Mouse (Mus musculus) embryo, embryonic 11 days (tissue): ENCODE results near the gene Foxr2.
A peak's percentile ranks its signal among the peaks of the same experiment; 100 is the strongest.

ENCODE experiments used
- DNase-seq: peaks from one replicate; pipeline ENCODE4 v3.0.0-alpha.2; 2015

Foxr2 gene

GRCm38 (mm10) chrX:153118486-153118885 lies at the start of gene Foxr2:
Foxr2 (plus strand) TSS chrX:153118786.
- no peak for DNase-seq

- DNase-seq, result no peak
Measured at GRCm38 (mm10) chrX:153119013-153119412, 427 bp downstream of the Foxr2 start.

GRCm38 (mm10) chrX:153139734-153140515 lies 21.3 kb downstream of the Foxr2 start, which contains the start of gene Rragb:
Rragb (plus strand) TSS chrX:153139981.
- DNase-seq, result peak; percentile 87

- no peak for DNase-seq
Measured at GRCm38 (mm10) chrX:153142656-153143055, 24.1 kb downstream of the Foxr2 start.

- no peak for DNase-seq
Measured at GRCm38 (mm10) chrX:153151766-153152165, 33.2 kb downstream of the Foxr2 start.

- DNase-seq, result peak; percentile 23
Measured at GRCm38 (mm10) chrX:153155322-153155721, 36.7 kb downstream of the Foxr2 start.

- peak; percentile 34 for DNase-seq
Measured at GRCm38 (mm10) chrX:153174786-153175185, 56.2 kb downstream of the Foxr2 start.

GRCm38 (mm10) chrX:153182221-153182620 lies 63.6 kb downstream of the Foxr2 start:
- no peak for DNase-seq
